Mouse (Mus musculus) ovary, adult 18-20 months (tissue): ENCODE results near the gene 2010106E10Rik.

Experiments
- DNase-seq: peaks from one replicate; pipeline ENCODE4 v3.0.0; 2022; ENCODE audit warnings: low spot score, mixed read lengths

The 2010106E10Rik gene

DNA sequence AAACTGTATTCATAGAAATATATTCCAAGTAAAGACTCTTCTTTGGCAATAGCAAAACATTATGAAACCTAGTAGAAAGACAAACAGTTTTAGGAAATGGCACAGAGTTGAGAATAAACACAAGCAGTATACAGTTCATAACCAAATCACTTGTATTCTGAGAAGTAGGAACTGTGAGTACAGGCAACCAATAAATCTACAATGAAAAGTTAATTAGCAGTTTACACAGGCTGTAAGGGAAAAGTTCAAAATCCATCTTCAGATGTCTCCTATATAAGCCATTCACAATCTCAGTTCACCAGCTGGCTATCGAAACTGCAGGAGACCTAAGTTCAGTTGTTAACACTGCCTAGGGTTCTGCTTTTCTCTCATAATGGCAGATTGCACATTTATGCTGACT lies at the start of gene 2010106E10Rik:
2010106E10Rik (plus strand) TSS at position 301 of the 400 bp plus-strand sequence.
- DNase-seq, result no peak

DNA sequence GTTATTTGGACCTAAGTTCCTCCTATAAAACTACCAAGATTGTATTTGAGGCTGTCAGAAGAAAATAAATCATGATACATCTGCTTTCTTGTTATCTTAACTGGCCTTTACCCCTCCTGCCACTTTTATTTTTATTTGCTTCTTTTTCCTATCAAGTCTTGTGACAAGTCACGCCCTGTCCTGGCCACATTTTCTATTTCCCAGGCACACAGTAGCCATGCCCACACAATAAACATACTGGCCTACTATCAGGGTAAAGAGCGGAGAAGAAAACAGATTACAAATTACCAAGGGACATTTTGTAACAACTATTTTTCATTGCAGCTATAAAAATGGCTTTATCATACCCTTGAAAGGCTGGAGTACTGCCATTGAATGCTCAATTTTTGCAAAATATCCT lies 10.6 kb downstream of the 2010106E10Rik start:
- no peak for DNase-seq

DNA sequence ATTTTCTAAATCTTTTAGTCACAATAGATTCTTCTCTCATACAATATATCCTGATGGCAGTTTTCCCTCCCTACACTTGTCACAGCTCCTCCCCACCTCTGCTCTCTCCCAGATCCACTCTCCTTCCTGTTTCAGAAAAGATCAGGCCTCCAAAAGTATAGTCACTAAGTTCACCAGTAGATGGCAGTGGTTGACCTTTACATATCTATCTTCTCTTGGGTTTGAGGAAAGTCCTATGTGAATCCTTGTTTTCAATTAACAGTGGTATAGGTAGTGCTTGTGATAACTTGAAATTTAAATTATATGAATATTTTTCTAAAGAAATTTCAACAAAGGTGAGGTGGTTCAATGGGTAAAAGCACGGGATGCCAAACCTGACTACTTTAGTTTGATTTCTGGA lies 29.7 kb downstream of the 2010106E10Rik start:
- DNase-seq, result no peak

DNA sequence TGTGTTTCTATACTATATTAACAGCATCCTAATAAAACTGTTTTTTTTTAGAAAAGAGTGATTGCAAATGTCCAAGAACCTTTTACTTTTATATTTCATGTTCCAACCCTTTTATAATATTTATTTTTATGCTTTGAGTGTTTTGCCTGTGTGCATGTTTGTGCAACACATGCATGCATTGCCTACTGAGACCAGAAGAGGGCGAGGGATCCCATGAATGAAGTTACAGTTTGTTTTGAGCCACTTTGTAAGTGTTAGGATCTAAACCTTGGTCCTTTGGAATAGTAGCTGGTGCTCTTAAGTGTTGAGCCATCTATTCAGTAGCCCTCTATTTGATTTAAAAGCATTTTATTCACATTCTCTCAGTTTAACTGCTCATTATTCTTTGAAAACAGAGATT lies 48.0 kb downstream of the 2010106E10Rik start:
- no peak for DNase-seq

DNA sequence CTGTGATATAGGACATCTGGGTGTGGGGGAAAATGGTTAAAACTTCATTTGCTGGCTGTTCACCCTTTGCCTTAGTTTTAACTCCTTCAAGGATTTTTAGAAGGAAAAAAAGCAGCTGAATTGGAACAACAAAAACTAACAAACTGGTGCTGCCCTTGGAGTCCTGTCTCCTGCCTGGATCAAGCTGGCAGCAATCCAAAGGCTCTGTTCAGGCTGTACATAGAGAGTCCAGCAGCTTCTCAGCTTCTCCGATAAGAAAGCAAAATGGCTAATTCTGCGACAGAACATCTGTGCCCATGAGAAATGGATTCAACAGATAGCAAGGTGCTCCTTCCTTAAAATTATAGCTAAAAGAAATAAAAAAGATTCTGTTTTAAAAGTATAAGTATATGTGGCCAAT lies 72.6 kb downstream of the 2010106E10Rik start:
- DNase-seq, result peak; percentile 33

DNA sequence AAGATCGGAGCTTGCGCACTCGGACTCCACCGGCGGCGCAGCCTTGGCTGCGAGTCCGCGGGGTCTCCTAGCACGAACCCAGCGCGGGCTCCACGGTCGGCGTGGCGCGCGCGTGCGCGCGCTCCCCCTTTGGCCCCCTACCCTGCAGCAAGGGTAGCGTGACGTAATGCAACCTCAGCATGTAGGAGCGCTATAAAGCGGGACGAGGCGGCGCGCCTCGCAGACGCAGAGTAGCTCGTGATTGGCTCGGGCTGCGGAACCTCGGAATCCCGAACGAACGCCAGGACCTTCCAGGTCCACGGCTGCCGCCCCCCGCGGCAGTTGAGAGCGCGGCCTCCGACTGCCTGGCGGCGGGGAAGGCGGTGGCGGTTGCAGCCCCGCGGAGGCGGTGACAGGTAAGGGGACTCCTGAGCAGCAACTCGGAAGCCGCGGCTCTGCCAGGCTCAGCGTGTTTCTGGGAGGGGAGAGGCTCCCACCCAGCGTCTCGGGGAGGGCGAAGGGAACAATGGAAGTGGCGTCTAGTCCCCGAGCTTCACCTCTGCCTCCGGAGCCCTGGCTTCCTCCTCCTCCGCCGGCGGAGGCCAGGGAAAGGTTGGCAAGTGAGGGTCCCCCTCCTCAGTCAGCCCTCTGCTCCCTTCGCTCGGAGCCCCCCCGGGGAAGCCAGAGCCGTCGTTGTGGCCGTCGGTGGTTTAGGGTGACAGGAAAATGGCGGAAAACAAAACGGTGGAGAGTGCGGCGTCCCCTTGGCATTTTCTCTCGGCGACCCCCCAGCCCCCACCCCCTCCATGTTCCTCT lies 105.6 kb downstream of the 2010106E10Rik start, which contains the start of gene Zfp711:
Zfp711 (plus strand) TSS at position 16 of the 795 bp plus-strand sequence.
- peak; percentile 47 for DNase-seq

DNA sequence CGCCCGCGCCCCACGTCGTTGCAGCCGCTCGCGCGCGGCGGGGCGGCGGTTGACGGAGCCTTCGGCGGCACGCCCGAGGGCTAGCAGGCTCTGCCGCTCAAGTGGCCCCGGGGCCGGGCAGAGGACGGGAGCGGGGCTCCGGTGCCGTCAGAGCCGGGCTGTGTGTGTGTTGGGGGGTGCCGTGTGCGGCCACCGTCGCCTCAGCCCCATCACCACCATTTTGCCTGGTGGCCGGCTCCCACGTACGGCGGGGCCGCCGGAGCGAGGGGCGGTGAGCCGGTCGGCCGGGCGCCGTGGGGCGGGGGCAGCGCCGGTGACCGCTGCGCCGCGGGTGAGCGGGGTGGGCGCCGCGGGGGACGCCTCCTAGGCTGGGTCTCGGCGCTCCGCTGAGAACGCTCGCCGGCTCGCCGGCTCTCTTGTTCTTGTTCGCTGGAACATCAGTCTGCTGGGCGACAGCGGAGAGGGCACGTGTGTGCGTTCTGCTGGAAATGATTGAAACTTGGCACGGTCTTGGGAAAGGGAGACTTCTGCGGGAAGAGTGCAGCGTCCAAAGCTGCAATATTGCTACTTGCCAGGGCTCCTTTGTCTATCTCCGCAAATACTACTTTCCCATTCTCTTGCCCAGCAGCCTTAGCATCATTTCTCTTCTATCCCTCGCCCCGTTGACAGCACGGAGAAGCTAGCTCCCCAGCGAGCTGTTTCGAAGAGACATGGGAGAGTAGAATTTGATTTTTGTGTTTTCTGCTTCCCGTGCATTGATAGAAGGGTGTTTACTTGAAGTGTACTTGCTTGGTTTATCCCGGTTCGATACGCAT lies 106.4 kb downstream of the 2010106E10Rik start:
- no peak for DNase-seq
